Mouse (Mus musculus): ENCODE data around the gene Fam208b.

GRCm38 (mm10) chr13:3534146-3534545, 76.8 kb downstream of the Fam208b start:
- TF ChIP-seq POLR2A (IDR thresholded peaks at IDR 0.05; ENCODE audit: low read depth, low read length) (no peak), CTCF (IDR thresholded peaks at IDR 0.05; ENCODE audit: extremely low read depth, insufficient read length, insufficient replicate concordance, low read depth, low read length) (no peak)
